Mouse (Mus musculus) heart, adult 18-20 months (tissue): ENCODE results near the gene Spata2. TPM values are rescaled to one million over a fixed set of nuclear protein-coding genes. Genes with fewer than 3 reads are reported as not detected.

ENCODE experiments used
- DNase-seq, 2 experiments: peaks; one replicate each; pipeline ENCODE4 v3.0.0; 2021 to 2022; ENCODE audit warnings: mixed read lengths in 1 of 2
- total RNA-seq, 2 experiments: library from RNA; stranded (reverse); gene quantifications; 2 replicates each; pipeline ENCODE4 v1.2.3; 2021

Spata2 gene
- total RNA-seq, 2 experiments from 2014 or later: 13.1 to 16.4 TPM

DNA sequence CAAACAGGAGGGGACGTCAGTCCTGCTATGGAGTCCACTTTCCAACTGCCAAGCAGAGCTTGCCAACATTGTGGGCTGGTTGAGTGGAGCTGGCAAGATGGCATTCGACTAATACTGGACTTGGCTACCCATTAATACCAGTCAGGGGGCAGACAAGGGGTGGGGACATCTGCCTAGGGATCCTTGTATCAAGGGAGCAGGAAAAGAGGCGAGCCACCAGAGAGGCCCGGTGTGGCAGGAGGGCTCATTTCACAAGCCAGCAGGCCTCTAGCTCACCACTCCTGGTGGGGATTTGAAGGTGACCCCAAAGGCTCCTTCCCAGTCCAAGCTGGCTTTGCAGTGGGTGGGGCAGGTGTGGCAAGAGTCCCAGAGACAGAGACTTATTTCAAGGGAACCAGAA is 10.0 kb downstream of the Spata2 start:
- DNase-seq: no peak

DNA sequence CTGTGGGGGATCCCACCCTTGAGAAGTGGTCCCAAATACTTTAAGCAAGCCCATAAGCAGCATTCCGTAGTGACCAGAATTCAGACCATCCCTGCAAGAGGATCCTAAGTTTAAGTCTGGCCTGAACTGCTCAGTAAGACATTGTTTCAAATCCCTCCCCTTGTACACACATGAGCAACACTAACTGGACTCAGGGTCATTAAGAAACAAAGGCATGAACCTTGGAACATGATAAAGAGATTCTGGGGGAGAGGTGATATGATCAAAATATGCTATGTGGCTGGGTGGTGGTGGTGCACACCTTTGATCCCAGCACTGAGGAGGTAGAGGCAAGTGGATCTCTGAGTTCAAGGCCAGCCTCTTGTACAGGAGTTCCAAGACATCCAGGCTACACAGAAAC is 13.2 kb downstream of the Spata2 start:
- no peak for DNase-seq

DNA sequence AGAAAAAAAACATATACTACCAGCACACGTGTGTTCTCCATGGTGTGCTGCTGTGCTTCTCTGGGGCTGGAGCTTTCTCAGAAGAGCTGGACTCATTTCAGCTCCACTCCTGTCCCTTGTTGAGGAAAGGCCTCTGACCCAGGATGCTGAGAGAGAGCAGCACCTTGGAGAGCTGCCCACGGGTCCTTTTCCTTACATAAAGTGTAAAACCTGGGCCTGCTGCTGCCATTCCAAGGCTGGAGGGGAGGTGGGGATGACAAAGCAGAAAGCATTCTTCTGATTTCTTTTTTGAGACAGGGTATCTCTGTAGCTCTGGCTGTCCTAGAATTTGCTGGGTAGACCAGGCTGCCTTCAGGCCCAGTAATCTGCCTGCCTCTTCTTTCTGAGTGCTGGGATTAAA is 14.6 kb downstream of the Spata2 start:
- DNase-seq: no peak

DNA sequence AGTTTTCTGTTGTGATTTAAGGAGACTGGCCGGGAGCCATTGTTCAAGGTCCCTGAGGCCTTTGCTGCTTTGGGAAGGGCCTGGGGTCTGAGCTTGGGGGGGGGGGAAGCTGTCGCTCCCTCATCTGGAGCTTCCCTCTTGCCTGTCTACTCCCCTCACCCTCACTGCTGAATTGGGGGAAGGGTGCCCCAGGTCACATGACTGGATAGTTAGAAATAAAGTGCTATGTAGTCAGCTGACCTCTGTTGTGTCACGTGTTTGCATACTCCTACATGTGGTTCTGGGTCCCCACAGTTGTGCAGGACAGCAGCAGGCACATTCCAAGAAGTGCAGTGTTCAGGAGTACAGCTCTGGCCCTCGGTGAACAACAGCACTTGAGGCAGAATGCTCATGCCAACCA is 15.9 kb downstream of the Spata2 start:
- DNase-seq: no peak

DNA sequence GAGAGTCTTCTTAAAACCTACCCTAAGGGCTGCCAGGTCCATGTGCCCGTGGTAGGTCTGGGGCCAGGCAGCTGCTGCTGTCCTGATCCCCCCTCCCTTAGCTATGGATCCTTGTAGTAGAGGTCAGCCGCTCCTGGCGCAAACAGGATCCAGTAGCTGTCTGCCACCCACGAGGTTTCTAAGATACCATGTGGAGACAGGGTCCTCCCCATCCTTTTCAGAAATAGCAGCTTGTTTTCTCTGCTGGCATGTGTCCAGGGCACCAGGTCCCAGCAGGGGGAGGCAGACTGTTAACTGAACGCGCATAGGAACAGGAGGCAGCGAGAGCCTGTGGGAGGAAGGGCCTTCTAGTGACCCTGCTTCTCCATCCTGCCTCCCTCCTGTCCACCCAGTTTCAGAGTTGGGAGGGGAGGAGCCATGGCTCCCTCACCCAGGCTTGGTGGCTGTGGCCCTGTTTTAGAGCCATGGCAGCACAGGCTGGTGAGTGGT is 16.4 kb downstream of the Spata2 start:
- peak in 1 of 2 experiments; percentile 59 for DNase-seq

DNA sequence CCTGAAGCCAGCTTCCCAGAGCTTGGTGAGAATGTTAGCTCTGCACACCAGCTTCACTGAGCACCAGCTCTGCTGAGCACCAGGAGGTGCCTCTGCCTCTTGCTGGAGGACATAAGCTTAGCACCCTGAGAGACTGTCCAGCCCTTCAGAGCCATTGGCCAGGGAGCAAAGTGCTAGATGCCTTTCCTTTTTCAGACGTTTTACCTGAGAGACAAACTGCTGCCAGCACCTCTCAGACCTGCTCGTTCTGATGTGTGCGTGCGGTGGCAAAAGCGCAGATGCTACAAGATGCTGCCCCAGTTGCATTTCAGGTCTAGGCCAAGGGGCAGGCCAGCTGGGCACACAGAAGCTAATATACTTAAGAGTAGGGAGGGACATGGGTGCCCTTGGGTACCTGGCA is 17.1 kb downstream of the Spata2 start:
- no peak for DNase-seq

DNA sequence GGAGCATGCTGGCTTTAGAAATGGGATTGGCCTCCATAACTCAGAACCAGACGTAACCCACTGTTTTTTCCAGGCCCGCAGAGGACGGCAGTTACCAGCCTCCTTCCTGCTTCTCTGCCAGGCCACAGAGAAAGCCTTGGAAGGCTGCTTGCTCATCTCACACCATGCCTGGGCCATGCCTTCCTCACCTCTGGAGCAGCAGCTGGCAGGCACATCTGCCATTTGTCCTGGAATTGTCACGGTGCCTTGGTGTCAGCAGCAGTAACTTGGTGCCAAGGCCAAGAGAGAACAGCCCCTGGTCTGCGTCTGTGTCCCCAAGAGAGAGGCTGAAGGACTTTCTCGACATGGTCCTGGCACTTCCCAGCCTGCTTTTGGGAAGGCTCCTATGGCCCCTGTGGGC is 18.5 kb downstream of the Spata2 start:
- DNase-seq: no peak

DNA sequence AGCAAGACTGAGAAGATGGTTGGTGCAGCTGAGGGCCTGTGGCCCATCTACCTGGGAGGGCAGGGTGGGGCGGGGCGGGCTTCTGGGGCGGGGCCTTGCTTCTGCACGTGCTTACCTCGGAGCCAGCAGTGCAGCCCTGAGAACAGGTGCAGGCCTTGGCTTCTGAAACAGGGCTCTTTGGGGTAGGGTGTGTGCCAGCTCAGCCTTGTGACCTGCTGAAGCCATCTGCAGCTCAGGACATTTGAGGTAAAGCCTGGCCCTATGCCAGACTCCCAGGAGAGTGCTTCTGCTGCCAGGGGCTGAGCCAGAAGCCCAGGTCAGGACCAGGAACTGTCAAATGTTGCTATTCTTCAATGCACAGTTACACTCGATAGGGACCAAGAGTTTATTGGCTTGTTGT is 21.1 kb downstream of the Spata2 start:
- peak; percentile 48 to 52 for DNase-seq

DNA sequence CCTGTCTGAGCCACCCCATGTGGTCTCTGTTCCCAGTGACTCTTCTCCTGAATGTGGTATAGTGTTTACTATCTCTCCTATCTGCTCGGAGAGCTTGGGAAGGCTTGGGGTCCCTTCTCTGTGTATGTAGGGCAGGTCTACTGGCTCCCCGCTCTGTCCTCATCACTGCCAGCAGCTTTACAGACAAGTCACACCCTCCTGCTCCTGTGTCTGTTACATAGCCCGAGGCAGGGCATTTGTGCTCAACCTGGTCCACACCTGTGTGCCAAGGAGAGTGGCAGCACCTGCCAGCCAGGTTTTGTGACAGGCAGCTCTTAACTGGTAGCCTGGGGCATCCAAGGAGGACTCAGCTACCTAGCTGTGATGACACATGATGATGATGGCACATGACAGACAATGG is 22.1 kb downstream of the Spata2 start:
- no peak for DNase-seq

DNA sequence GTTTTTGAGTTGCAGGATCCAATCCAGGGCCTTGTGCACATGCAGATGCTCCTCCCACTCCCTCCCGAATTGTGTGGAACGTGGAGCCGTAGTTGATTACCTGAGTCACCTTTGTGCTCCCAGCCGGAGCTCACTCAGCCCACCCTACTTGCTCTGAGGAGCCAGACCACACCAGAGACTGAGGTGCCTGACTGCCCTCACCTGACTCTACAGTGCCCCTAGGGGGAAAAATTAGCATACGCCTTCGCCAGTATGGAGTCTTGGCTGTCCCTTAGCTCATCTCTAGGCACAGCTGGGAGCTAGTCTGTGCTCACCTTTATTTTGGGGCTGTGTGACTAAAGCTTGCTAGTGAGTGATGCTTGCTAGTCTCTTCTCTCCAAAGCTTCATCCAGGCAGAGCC is 24.2 kb downstream of the Spata2 start:
- DNase-seq: no peak

DNA sequence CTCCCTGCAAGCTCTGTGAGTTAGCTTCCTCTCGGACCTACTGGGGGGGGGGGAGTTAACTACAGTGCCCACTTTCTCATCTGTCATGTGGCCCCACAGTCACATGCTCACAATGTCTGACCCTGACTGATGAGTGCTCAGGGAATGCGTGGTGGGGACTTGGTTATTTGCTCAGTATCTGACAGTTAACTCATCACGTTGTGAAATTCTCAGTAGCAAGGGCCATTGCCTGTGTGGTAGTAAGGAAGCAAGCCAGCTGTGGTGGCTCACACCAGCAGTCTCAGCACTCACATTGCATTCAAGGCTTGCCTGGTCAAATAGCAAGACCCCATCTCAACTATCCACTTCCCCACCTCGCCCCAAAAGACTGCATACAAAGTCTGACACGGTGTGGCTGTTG is 25.5 kb downstream of the Spata2 start:
- DNase-seq: no peak

DNA sequence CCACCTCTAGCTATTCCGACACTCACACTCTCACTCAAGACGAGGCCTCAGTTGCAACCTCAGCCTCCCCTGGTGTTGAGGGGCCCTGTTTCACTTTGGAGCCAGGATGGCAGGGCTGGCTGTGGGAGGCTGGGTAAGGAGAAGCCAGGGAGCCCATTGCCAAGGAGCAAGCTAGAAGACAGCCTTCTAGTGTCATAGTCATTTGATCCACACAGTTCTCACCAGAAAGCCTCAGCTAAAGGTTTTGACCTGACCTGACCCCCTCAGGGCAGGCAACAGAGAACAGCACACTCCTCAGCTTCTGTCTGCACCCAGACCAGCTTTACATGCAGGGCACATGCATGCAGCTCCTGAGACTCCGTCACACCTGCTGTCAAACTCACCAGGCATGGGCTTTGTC is 26.7 kb downstream of the Spata2 start:
- no peak for DNase-seq

DNA sequence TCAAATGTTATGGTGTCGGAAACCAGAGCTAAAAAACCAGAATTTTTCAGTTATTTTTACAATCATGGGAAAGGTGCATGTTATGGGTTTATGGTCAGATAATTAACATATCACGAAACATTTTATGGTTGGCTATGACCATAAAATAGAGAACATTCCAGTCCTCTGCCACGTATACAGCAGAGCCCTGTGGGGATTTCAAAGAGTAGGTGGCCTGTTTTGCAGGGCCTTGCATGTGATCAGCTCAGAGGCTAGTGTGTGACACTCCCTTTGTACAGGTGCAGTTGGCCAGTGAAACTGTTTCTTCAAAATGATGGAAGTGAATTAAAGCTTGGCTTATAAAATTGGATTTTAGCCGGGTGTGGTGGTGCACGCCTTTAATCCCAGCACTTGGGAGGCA is 28.9 kb downstream of the Spata2 start:
- no peak for DNase-seq

DNA sequence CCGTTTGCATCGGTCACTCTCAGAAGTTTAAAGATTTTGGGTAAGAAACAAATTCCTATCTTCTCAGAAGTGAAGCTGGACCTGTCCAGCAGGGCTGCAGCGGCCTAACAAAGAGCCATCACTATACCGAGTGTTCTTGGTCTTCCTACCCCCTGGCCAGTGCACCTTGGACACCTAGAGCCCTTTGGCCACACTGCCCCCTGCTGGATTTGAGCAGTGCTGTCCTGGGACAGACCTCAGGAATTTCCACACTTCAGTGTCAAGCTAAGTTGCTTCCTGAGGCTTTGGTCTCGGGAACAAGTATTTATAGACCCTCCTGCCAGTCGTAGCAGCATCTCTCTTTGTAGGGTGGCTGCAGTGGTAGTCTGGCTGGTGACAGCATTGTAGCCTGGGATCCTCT is 29.7 kb downstream of the Spata2 start:
- peak; percentile 49 to 77 for DNase-seq

DNA sequence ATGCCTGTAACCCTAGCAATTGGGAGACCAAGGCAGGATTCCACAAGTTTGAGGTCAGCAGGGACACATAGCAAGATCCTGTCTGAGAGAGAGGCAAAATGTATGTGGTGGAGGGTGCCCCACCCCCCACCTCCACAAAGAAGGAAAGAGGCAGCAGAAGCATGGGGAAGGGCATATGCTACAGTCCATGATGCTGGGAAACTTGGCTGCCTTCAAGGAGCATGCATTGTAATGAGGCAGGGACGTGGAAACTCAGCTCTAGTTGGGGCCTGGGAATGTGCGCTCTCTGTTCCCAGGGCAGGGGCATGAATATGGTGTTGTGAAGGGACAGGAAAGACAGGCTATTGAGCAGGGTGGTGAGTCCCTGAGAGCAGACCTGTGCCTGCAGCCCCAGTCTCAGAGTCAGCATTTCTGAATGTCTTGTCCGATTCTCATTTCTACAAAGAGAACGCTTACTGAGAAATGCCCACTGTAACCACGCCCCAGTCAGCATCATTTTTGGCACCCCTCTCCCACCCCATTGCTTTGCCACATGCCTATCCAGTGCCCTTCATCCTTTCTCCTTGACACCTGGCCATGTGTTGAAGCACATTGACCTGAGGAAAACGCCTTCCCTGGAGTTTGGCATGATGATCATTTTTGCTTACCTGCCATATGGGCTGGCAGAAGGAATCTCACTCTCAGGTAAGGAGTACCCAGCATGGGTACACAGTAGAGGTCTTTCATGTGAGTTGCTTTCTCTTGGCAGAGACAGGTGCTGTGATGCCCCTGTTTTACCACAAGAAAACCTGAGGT is 33.4 kb downstream of the Spata2 start:
- no peak for DNase-seq

DNA sequence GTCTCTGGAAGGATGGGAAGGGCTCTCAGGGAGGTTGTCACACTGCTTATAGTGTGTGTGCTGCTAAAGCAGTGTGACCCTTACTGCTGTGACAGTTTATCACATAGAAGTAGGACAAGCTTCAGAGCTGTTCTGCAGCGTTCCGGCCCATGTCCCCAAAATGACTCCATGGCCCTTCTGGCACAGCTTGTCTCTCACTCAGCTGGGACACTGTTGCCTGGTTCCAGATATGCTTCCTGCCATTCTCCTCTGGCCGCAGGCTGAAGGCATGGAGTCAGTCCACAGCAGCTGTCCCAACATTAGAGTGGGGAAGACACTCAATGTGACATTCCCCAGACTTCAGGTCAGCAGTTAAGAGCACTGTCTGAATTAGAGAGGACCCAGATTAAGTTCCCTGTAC is 34.1 kb downstream of the Spata2 start:
- DNase-seq: peak in 1 of 2 experiments; percentile 39

DNA sequence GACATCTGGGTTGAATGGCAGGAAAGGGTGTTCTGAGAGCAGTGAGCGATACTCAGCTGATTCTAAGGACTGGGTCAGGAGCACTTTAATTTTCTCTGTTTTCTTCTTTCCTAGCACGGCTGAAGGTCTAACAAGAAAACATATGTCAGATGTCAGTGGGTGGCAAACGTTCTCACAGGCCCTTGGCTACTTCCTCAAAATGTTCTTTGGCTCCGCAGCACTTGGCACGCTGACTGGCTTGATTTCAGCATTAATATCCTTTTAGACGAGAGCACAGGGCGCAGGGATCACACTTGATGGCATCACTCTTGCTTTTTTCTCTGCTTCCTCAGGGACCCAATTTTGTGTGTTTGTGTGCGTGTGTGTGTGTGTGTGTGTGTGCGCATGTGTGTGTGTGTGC is 35.5 kb downstream of the Spata2 start:
- peak in 1 of 2 experiments; percentile 29 for DNase-seq

DNA sequence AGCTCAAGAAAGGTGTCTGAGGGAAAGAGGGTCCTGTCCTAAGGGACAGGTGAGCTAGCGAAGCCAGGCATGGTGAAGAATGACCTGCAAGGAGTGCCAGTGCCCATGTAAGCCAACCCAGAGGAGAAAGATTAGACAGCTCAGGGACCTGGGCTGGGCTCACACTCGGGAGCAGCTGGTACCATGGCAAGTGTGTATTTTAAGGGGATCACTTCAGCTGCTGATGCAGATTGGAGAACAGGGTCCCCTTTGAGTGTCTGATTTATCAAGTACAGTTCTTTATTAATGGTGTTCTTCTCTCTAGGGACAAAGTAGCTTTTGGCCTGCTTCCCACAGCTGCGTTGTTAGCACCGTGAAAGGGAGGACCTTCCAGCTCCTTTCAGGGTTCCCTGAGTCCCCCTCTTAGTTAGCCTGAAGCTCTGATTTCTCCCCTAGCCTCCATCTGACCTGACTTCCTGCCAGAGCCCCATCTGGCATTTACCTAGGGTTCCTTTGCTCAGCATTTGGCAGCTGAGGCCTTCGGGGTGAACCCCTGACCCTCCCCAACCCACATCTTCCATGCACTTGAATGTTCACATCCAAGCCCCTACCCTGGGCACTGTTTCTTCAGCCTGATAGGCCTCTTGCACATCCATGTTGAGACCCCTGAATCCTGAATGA is 36.2 kb downstream of the Spata2 start:
- no peak for DNase-seq

DNA sequence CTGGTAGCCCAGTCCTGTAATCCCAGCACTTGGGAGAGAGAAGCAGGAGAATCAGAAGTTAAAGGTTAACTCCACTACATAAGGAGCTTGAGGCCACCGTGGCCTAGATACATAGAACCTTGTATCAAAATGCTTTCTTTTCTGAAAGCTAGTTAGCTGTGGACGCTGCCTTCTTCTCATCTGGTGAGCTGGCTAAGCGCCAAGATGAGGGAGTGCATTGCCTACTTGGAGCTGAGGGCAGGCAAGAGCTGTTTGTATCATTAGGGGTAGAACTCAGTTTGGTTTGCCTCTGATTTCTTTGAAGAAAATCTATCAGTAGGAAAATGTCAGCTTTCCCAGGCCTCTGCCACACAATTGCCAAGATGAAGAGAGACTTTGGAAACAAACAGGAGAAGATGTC is 38.9 kb downstream of the Spata2 start:
- DNase-seq: no peak

DNA sequence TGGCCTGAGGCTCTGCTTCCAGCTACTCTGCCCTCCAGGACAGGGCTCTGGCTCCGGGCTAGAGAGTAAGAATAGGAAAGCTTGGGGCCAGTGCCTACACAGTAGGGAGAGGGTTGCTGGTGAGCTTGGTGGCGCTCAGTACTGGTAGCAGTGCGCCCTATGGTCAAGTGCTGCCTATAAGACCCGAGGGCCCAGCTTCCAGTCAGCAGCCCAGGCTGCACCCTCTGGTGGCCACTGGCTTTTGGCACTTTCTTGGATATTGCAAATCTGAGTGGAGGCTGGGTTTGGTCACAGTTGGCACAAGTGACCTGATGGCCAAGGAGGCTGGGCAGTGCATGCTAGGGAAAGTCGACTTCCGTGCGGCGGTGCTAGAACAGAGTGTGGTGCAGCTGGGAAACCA is 42.0 kb downstream of the Spata2 start:
- DNase-seq: no peak

DNA sequence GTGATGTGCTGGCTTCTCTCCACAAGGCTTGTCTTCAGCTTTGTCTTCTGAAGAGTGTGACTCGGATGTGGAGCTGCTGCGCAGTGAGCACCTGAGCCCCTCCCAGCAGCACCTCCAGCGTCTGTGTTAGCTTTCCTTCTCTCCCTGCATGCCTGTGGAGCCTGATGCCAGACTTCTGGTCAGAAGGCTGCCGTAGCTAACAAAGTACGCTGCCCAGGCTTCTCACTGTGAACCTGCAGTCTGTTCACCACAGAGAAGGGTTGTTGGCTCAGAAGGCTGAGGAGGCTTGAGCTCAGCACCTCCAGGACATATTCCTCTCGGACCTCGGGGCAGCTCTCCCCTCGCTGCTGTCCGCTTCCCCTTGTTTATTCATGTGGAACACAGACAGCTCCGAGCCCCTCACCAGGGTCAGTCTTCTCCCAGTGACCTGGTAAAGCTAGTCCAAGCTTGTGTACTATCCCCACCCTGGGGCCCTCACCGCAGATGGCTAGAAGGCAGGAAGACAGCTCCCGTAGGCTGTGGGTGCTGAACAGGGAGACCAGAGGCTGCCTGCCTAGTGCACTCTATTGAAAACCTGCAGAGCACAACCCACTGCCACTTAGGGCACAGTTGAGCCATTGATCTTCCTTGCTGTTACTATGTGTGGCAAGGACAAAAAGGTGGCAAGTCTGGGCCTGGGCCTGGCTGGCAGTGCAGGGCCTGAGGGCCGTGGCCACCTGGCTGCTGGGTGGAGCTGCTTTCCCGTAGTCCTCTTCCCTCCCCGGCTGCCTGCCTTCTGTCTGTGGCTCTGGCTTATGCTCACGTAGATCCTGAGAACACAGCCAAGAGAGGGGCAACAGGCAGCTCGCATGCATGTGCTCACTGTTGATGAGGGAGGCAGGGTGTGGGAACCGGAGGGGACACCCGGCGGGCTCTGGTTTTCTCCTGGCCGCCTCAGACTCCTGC is 43.1 kb downstream of the Spata2 start:
- DNase-seq: no peak

DNA sequence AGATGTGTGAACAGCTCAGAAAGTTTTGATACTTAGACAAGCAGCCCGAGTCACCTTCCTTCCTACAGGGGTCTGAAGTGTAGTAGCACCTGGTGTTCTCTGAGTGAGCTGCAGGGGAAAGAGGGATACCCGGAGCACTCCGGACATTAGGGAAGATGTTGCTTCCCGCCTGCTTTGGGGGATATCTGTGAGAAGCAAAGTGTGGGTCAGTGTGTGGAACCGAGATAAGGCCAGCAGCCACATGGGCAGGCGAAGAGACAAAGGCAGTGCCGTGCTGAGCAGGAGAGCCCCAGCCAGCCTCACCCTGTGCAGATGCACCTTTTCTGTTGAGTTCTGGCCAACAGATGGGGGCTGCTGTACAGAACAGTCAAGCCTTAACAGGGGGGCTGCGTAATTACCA is 45.1 kb downstream of the Spata2 start:
- DNase-seq: no peak

DNA sequence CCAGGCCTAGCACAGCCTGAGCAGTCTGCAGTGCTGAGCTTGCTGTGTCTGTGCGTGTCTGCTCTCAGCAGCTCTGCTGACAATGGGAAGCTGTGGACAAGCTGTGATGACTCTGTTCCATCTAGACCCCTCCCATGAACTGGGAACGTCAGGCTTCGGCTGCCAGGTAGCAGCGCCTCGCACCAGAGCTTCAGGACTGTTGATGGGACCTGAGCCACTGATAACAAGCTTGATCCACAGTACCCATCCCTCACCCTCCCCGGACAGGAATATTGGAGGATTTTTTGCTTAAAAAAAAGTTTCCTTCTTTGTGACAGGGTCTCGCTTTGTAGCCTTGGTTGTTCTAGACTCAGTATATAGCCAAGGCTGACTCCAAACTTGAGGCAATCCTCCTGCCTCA is 45.5 kb downstream of the Spata2 start:
- DNase-seq: no peak
